Mouse (Mus musculus) cerebellum, adult 8-10 months (tissue): ENCODE results near the gene Ganc.

ENCODE experiments used
- DNase-seq: peaks from one replicate; pipeline ENCODE4 v3.0.0; 2022

The Ganc gene

GRCm38 (mm10) chr2:120502605-120502990, 98.9 kb downstream of the Ganc start:
- DNase-seq = peak; percentile 20

- no peak for DNase-seq
Measured at GRCm38 (mm10) chr2:120503094-120503493, 99.4 kb downstream of the Ganc start.

GRCm38 (mm10) chr2:120503992-120504391, 100.3 kb downstream of the Ganc start:
- no peak for DNase-seq
